Mouse (Mus musculus) kidney, postnatal 14 days (tissue): Measurements from ENCODE around the gene Nol9.

Experiments used
- DNase-seq: peaks from one replicate; pipeline ENCODE4 v3.0.0; 2022; ENCODE audit warnings: mixed read lengths

Nol9 gene

GRCm38 (mm10) chr4:152067280-152067679 lies 28.2 kb downstream of the Nol9 start:
- DNase-seq, result no peak

DNA sequence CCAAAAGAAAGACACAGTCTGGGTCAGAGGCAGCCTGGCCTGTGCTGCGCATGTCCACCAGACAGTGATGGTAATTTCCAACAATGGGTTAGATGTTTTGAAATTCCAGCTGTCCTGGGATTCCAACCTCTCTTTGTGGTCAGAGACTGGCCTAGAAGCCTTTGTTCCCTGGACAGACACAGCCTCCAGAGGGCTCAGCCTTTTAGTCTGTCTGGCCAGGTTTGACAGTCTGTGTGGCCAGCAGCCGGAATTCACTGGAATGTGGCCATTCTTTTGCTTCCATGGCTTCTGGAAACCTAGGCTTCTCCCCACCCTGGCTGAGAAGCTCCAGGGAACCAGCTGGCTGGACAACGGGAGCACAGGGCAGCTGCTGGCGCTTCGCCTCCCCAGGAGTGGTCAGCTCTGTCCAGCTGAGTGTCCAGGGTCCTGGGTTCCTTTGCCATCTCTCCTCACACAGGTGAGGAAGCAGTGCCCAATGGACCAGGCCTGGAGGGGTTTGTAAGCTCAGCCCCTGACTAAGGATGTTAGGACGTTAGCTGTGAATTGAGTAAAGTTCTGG lies 29.1 kb downstream of the Nol9 start:
- DNase-seq, result no peak

DNA sequence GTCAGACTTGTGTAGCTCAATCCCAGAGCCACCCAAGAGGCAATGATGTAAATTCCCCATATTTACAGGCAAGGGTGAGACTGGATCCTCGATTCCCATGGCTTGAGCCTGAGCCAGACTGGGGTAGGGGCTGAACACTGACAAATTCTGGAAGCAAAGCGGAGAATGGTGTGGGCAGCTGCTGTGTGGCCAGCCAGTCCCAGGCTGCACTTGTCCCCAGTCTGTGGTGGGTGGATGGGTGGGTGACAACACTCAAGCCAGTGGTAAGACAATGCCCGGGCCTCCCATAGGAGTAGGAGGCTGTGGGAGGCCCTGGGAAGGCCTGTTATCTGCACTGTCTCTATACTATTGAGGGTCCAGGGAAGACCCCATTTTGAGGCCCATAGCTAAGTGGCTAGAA lies 30.1 kb downstream of the Nol9 start:
- no peak for DNase-seq

- DNase-seq, result no peak
These were observed 31.6 kb downstream of the Nol9 start for GRCm38 (mm10) chr4:152070494-152071396.

DNA sequence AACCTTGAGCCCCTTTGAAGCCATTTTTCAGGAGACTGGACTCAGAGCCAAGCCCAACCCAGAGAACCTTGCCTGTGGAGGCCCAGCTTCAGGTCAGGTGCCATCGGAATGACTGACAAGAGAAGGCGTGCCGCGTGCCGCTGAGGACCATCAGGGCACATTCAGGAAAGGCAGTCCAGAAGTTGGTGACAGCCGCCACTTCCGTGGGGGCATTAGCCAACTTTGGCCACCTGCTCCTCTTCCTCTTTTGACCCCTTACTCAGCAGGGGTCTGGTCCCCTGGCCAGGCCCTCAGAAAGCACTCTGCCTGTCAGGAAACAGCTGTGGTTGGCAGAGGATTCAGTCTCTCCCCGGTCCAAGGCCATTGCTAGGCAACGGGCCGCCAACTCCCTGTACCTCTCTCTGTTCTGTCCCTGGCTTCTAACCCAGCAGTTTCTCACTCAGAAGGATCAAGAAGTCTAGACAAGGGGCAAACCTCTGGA lies 33.0 kb downstream of the Nol9 start, which contains the start of gene Plekhg5:
TSS of gene Plekhg5 (plus strand) at position 378 of the 481 bp plus-strand sequence.
- peak; percentile 57 for DNase-seq

DNA sequence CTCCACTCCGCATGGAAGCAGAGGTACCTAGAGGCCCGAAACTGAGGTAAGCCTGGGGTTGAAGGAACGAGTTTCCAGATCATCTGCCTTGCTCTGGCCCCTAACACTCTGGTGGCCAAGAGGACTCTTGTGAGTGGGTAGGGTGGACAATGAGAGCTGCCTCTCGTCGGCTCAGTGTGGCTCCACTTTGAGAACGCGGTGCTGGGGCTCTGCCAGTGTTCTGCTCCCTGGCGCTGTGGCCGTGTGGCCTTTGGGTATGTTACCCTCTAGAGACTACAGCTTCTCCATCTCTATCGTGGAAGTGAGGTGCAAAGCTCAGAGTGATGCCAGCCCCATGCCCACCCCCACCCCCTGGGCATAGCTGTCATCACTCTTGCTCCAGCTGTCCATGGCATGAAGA lies 33.5 kb downstream of the Nol9 start:
- DNase-seq, result no peak

- DNase-seq, result no peak
These were observed 34.6 kb downstream of the Nol9 start for GRCm38 (mm10) chr4:152073715-152074114.

DNA sequence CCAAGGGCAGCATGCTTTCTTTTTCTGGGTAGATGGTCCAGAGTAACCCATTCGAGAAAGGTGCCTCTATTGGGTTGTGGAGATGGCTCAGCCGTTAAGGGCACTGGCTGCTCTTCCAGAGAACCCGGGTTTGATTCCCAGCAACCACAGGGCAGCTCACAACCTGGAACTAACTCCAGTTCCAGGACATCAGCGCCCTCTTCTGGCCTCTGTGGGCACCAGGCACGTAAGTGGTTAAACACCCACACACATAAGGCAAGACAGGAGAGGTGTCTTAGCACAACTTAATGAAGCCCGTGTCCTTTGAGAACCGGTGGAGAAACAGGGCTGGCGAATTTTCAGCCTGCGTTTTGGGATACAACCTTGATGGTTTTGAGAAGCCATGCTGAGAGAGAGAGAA lies 35.4 kb downstream of the Nol9 start:
- DNase-seq, result no peak

- no peak for DNase-seq
These were observed 38.1 kb downstream of the Nol9 start for GRCm38 (mm10) chr4:152077191-152077590.

DNA sequence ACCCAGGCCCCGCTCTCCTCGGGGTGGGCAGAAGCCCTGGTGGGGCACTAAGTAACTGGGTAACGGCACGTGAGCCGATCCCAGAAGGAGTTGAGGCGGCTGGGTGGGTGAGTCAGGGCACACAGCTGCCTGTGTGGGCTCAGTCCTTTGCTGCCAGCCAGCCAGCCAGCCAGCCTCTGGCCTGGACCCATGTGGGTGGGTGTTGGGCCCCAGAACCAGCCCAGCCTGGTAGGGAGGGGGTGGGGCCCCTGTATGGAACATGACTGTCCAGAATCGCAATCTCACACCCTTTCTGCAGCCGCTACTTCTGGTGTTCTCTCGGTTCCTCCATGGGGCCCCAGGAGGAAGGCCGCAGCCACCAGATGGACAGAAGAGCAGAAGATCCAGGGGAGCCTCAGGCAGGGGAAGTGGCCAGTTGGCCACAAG lies 39.0 kb downstream of the Nol9 start:
- DNase-seq, result no peak

GRCm38 (mm10) chr4:152079261-152079660 lies 40.1 kb downstream of the Nol9 start:
- DNase-seq, result no peak

GRCm38 (mm10) chr4:152079931-152080330 lies 40.8 kb downstream of the Nol9 start:
- DNase-seq, result no peak

- no peak for DNase-seq
These were observed 44.6 kb downstream of the Nol9 start for GRCm38 (mm10) chr4:152083611-152084220.

DNA sequence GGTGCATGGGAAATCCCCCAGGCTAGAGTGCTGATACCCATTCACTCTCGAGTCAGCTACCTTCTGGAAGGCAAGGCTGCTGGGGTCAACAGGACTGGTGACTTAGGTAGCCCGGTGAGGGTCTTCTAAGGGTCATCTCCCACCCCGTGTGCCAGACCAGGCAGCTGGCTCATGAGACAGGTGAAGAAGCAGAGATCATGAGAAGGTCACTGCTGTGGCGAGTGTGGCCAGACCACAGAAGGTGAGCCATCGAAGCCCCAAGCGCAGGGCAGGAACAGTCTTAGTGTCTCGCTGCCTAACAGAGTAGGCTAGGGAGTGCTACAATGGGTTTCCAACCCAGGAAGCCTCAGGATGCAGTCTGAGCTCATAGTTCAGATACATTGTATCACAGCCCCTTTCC lies 45.5 kb downstream of the Nol9 start:
- DNase-seq, result no peak

DNA sequence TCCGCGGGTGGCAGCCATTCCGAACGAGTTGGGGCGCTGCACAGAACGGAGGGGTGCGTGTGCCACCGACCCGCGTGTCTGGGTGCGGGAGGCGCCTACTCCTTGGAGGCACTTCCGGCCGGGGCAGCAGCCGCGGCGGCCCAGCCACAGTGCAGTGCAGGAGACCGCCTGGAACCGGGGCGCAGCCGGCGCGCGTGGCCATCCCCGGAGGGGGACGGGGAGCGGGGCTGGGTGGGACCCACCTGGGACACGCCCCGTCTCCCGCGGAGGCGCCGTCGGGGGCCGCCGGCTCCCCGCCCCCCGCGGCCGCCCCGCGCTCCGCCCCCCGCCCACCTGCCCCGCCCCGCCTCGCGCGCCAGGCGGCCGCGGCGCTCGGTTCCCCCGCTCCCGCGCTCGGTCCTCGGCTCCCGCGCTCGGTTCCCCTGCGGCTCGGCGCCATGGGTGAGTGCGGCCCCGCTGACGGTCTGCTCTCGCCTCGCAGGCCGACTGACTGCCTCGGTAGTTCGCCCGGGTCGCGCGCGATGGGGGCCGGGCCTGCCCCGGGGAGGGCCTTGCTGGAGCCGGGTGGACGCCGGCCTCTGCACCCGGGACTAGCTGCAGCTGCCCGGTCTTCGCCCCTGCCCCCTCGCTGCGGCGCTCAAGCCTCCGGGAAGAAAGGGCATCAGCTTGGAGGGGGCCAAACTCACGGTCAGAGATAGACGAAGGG lies 47.5 kb downstream of the Nol9 start:
- DNase-seq, result peak; percentile 86

GRCm38 (mm10) chr4:152087211-152088081 lies 48.3 kb downstream of the Nol9 start:
- DNase-seq, result no peak

GRCm38 (mm10) chr4:152088133-152088532 lies 49.0 kb downstream of the Nol9 start:
- peak; percentile 58 for DNase-seq

DNA sequence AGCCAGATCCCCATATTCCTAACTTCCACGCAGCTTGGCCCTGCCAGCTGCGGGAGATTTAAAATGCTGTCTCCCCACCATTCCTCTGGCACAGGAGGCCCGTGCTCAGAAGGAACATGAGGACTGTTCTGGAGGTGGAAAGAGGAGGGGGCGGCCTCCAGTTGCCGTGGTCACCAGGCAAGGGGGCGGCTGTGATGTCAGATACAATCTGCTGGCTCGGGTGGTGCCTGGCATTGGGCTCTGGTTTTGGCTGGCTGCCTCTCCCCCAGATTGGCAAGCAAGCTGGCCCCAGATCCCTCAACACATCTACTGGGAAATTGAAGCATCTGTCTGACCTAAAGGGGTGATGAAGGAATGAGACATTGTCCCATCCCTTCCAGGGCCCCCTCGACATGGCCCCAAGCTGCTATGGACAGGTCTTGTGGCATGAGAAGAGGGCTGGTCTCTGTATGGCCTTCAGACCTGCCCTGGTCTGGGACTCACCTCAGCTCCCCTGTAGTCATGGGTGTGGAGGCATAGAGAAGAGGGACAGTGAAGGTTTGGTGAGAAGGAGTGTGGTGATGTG lies 49.5 kb downstream of the Nol9 start:
- DNase-seq, result no peak

DNA sequence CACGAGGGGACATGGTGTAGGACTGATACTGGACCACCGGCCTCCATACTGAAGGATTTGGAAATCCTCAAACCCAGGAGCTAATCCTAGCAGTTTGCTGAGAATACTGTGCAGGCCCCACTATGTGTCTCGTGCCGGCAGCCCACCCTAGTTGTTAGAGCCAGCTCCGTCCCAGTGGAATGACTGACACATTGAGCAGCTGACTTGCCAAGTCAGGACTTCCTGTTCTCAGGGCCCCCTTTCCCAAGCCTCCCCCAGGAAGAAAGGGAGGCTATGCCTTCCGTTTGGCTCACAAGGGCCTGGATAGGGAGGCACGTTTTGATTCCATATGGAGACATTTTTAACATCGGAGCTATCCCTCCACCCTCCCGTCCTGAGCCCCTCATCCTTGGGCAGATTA lies 51.1 kb downstream of the Nol9 start:
- no peak for DNase-seq

DNA sequence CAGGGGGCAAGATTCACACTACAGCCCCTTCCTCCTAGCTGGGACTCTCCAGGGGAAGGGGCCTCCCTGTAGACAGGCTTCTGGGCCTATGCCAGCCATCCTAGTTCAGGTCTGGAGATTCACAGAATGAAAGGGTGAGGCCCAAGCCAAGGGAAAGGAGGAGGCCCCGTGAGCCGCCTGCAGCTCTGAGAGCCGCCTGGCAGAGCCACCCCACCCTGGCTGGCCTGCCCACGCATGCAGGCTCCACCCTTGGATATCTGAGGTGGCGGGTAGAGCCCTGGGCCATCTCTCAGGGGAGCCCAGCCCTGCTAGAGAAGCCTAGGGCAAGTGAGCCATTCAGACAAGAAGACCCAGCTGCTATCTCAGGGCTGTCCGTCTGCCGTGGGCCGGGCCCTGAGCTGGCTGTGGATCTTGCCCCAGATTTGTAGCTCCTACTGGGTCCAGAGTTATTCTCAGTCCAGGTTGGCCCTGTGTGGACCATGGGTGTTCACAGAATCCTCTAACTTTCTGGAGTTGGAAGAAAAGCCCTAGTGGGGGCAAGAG lies 53.7 kb downstream of the Nol9 start:
- no peak for DNase-seq

DNA sequence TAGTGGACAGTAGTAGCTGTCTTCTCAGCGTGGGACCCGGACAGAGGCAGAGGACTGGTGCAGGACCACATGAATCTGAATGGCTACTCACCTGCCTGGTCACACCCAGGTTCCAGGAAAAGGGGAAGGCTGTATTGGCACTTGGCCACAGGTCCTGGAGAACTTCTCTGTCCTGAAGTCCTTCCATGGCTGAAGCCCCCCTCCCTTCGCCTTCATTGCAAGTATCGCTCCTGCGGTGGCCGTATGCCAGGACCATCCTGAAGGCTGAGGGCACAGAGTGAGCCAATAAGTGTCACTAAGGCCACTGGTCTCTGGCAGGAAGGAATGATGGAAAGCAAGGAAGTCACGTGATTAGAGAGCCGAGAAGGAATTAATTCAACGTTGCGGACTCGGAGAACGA lies 55.1 kb downstream of the Nol9 start:
- DNase-seq, result no peak
